Mouse (Mus musculus): ENCODE results near the gene Tmem131. TPM values are rescaled to one million over a fixed set of nuclear protein-coding genes. Genes with fewer than 3 reads are reported as not detected.
"Not testable (repeated sequence)": the region's sequence is repeated elsewhere in the genome, so short reads cannot be mapped to it uniquely, and the experiment has no call there.

Tmem131 gene
- polyA plus RNA-seq, 1 experiment from 2014 or later = 8.0 TPM

- Histone ChIP-seq H3K27me3 (no peaks in the 10 kb centered on the region), H3K4me1 (replicated peaks) (0 out of 2 replicates have a peak, but pooled peaks cover 3% of the 10 kb centered on the region), H3K4me3 (replicated peaks) (no peak overlapping the region), H3K9me3 (replicated peaks) (no peaks in the 10 kb centered on the region), H3K9ac (no peak overlapping the region), H3K27ac (replicated peaks) (no peak overlapping the region), H3K36me3 (replicated peaks) (peaks cover 84% of the 10 kb centered on the region), H3K4me2 (no peak overlapping the region)
- ATAC-seq (ENCODE audit: insufficient read depth) = no peak
- WGBS (ENCODE audit: insufficient replicate concordance) = 78% methylated on average over 14 of the region's 14 CpGs
Observed at GRCm38 (mm10) chr1:36830913-36831866, 112.3 kb downstream of the Tmem131 start.

- H3K36me3 ChIP-seq (replicated peaks) = peaks cover 88% of the 10 kb centered on the region
- no peak overlapping the region for H3K9ac ChIP-seq
- no peaks in the 10 kb centered on the region for H3K9me3 ChIP-seq (replicated peaks)
- H3K4me2 ChIP-seq = no peak overlapping the region
- no peak overlapping the region for H3K4me3 ChIP-seq (replicated peaks)
- WGBS (ENCODE audit: insufficient replicate concordance) = 87% methylated on average over 5 of the region's 5 CpGs
- ATAC-seq (ENCODE audit: insufficient read depth) = no peak
- H3K4me1 ChIP-seq (replicated peaks) = no peaks in the 10 kb centered on the region
- no peak overlapping the region for H3K27ac ChIP-seq (replicated peaks)
- H3K27me3 ChIP-seq = no peaks in the 10 kb centered on the region
Observed at GRCm38 (mm10) chr1:36824356-36824755, 119.1 kb downstream of the Tmem131 start.

- WGBS (ENCODE audit: insufficient replicate concordance) = 83% methylated on average over 4 of the region's 4 CpGs
- not testable (repeated sequence) for H3K27ac ChIP-seq (replicated peaks); H3K9ac ChIP-seq; H3K9me3 ChIP-seq (replicated peaks); ATAC-seq (ENCODE audit: insufficient read depth); H3K4me1 ChIP-seq (replicated peaks); H3K4me3 ChIP-seq (replicated peaks); H3K27me3 ChIP-seq; H3K4me2 ChIP-seq
- H3K36me3 ChIP-seq (replicated peaks) = peaks cover 95% of the 10 kb centered on the region
Observed at GRCm38 (mm10) chr1:36821918-36822317, 121.5 kb downstream of the Tmem131 start.

GRCm38 (mm10) chr1:36815166-36815565 lies 128.3 kb downstream of the Tmem131 start:
- Histone ChIP-seq H3K27me3 (no peaks in the 10 kb centered on the region), H3K4me3 (replicated peaks) (no peak overlapping the region), H3K36me3 (replicated peaks) (peaks cover 98% of the 10 kb centered on the region), H3K9ac (no peak overlapping the region), H3K4me1 (replicated peaks) (peaks cover 16% of the 10 kb centered on the region), H3K4me2 (no peak overlapping the region), H3K9me3 (replicated peaks) (no peaks in the 10 kb centered on the region), H3K27ac (replicated peaks) (no peak overlapping the region)
- WGBS (ENCODE audit: insufficient replicate concordance) = 68% methylated on average over 6 of the region's 6 CpGs
- ATAC-seq (ENCODE audit: insufficient read depth) = no peak

- 63% methylated on average over 5 of the region's 5 CpGs for WGBS (ENCODE audit: insufficient replicate concordance)
- ATAC-seq (ENCODE audit: insufficient read depth) = no peak
- no peak overlapping the region for H3K4me3 ChIP-seq (replicated peaks)
- peaks cover 16% of the 10 kb centered on the region for H3K4me1 ChIP-seq (replicated peaks)
- no peak overlapping the region for H3K4me2 ChIP-seq
- H3K27ac ChIP-seq (replicated peaks) = peak overlapping the region; percentile 55
- H3K9me3 ChIP-seq (replicated peaks) = no peaks in the 10 kb centered on the region
- peaks cover 98% of the 10 kb centered on the region for H3K36me3 ChIP-seq (replicated peaks)
- H3K9ac ChIP-seq = no peak overlapping the region
- H3K27me3 ChIP-seq = no peaks in the 10 kb centered on the region
Observed at GRCm38 (mm10) chr1:36814271-36814903, 129.1 kb downstream of the Tmem131 start.

- Histone ChIP-seq H3K27me3 (no peaks in the 10 kb centered on the region), H3K36me3 (replicated peaks) (peaks cover 98% of the 10 kb centered on the region), H3K4me1 (replicated peaks) (peaks cover 16% of the 10 kb centered on the region), H3K9ac (no peak overlapping the region), H3K4me2 (no peak overlapping the region), H3K27ac (replicated peaks) (no peak overlapping the region), H3K9me3 (replicated peaks) (no peaks in the 10 kb centered on the region), H3K4me3 (replicated peaks) (no peak overlapping the region)
- 22% methylated on average over 7 of the region's 7 CpGs for WGBS (ENCODE audit: insufficient replicate concordance)
- peak; percentile 80 for ATAC-seq (ENCODE audit: insufficient read depth)
Observed at GRCm38 (mm10) chr1:36813415-36813814, 130.1 kb downstream of the Tmem131 start.

- no peak for ATAC-seq (ENCODE audit: insufficient read depth)
- Histone ChIP-seq H3K4me3 (replicated peaks) (no peak overlapping the region), H3K27ac (replicated peaks) (no peak overlapping the region), H3K9ac (no peak overlapping the region), H3K4me1 (replicated peaks) (peaks cover 16% of the 10 kb centered on the region), H3K27me3 (no peaks in the 10 kb centered on the region), H3K4me2 (no peak overlapping the region), H3K9me3 (replicated peaks) (no peaks in the 10 kb centered on the region), H3K36me3 (replicated peaks) (peaks cover 98% of the 10 kb centered on the region)
- 90% methylated on average over 7 of the region's 7 CpGs for WGBS (ENCODE audit: insufficient replicate concordance)
Observed at GRCm38 (mm10) chr1:36811806-36812205, 131.7 kb downstream of the Tmem131 start.

GRCm38 (mm10) chr1:36807782-36808565 lies 135.5 kb downstream of the Tmem131 start:
- no peaks in the 10 kb centered on the region for H3K27me3 ChIP-seq
- H3K9ac ChIP-seq = no peak overlapping the region
- no peak overlapping the region for H3K27ac ChIP-seq (replicated peaks)
- no peak overlapping the region for H3K4me2 ChIP-seq
- WGBS (ENCODE audit: insufficient replicate concordance) = 88% methylated on average over 14 of the region's 14 CpGs
- ATAC-seq (ENCODE audit: insufficient read depth) = 0 out of 2 replicates have a peak, but pooled peaks have one; percentile 26
- no peaks in the 10 kb centered on the region for H3K9me3 ChIP-seq (replicated peaks)
- peaks cover 100% of the 10 kb centered on the region for H3K36me3 ChIP-seq (replicated peaks)
- no peak overlapping the region for H3K4me3 ChIP-seq (replicated peaks)
- H3K4me1 ChIP-seq (replicated peaks) = no peaks in the 10 kb centered on the region

- H3K4me3 ChIP-seq (replicated peaks) = no peak overlapping the region
- no peaks in the 10 kb centered on the region for H3K4me1 ChIP-seq (replicated peaks)
- 65% methylated on average over 1 of the region's 1 CpGs for WGBS (ENCODE audit: insufficient replicate concordance)
- H3K36me3 ChIP-seq (replicated peaks) = peaks cover 97% of the 10 kb centered on the region
- no peak overlapping the region for H3K27ac ChIP-seq (replicated peaks)
- H3K9me3 ChIP-seq (replicated peaks) = no peaks in the 10 kb centered on the region
- no peak overlapping the region for H3K4me2 ChIP-seq
- H3K27me3 ChIP-seq = no peaks in the 10 kb centered on the region
- ATAC-seq (ENCODE audit: insufficient read depth) = no peak
- no peak overlapping the region for H3K9ac ChIP-seq
Observed at GRCm38 (mm10) chr1:36807086-36807485, 136.4 kb downstream of the Tmem131 start.

- Histone ChIP-seq H3K9ac (no peak overlapping the region), H3K27me3 (no peaks in the 10 kb centered on the region), H3K36me3 (replicated peaks) (peaks cover 97% of the 10 kb centered on the region), H3K4me3 (replicated peaks) (no peak overlapping the region), H3K9me3 (replicated peaks) (no peaks in the 10 kb centered on the region), H3K27ac (replicated peaks) (no peak overlapping the region), H3K4me1 (replicated peaks) (no peaks in the 10 kb centered on the region), H3K4me2 (no peak overlapping the region)
- WGBS (ENCODE audit: insufficient replicate concordance) = 92% methylated on average over 7 of the region's 7 CpGs
- no peak for ATAC-seq (ENCODE audit: insufficient read depth)
Observed at GRCm38 (mm10) chr1:36806181-36806905, 137.1 kb downstream of the Tmem131 start.

Measured in liver, embryonic 15.5 days (tissue).